Mouse (Mus musculus) E14TG2a.4 (cell line): ENCODE results near the gene Zfp120.
"Not testable (repeated sequence)": the region's sequence is repeated elsewhere in the genome, so short reads cannot be mapped to it uniquely, and the experiment has no call there.

Source experiments
- H3K27me3 ChIP-seq: 2 replicates; pipeline ENCODE4 v1.6.1; 2014; ENCODE audit warnings: low read length, control low read depth; ENCODE audit not compliant: insufficient read depth
- H3K36me3 ChIP-seq: 2 replicates; pipeline ENCODE4 v1.6.1; 2014; ENCODE audit warnings: low read length, control low read depth; ENCODE audit not compliant: insufficient read depth
- H3K4me1 ChIP-seq: replicated peaks from 2 replicates; pipeline ENCODE4 v1.6.1; 2014; ENCODE audit warnings: low read depth, low read length, control low read depth
- H3K4me3 ChIP-seq: replicated peaks from 2 replicates; pipeline ENCODE4 v1.5.1; 2014; ENCODE audit warnings: mild to moderate bottlenecking, low read length
- H3K9me3 ChIP-seq: 2 replicates; pipeline ENCODE4 v1.6.1; 2014; ENCODE audit warnings: low read length, control low read depth
- CTCF ChIP-seq: conservative IDR thresholded peaks from 2 replicates; pipeline ENCODE4 v1.5.1; 2014; ENCODE audit warnings: low read length
- NANOG ChIP-seq: IDR thresholded peaks from 2 replicates; pipeline ENCODE4 v1.6.1; 2014; ENCODE audit warnings: borderline replicate concordance, low read length, mixed read lengths
- POU5F1 ChIP-seq: IDR thresholded peaks from 2 replicates; pipeline ENCODE4 v1.6.1; 2014; ENCODE audit warnings: low read length, borderline replicate concordance

Gene Zfp120

DNA sequence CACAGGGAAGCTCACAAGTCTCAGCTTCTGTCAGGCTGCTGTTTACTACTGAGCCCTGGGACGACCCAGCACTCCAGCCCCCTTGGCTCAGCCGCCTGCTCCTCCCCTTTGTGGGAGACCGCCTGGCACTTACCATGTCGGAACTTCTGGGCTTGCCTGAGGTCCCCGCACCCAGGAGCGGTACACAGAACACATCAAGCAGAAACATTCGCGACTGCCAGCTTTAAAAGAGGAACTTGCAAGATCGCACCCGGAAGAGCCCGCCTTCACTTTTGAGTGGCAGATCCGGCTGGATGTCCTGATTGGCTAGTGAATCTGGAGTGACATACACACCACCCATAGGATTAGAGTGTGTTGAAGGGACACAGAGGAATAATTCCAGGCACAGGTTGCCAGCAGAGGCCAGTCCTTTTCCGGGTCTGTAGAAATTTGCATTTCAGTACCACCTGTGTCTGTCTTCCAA, at the start of gene Zfp120:
Gene Zfp120, minus strand, starts transcription at position 274 of the 463 bp plus-strand sequence.
- Histone ChIP-seq H3K27me3 (no peaks in the 10 kb centered on the region), H3K36me3 (peaks cover 10% of the 10 kb centered on the region), H3K4me3 (peak within 1 kb of the TSS; percentile 89), H3K9me3 (no peaks in the 10 kb centered on the region), H3K4me1 (peaks cover 25% of the 10 kb centered on the region)
- TF ChIP-seq CTCF = no peak
- no peak for TF ChIP-seq NANOG
- no peak for TF ChIP-seq POU5F1

DNA sequence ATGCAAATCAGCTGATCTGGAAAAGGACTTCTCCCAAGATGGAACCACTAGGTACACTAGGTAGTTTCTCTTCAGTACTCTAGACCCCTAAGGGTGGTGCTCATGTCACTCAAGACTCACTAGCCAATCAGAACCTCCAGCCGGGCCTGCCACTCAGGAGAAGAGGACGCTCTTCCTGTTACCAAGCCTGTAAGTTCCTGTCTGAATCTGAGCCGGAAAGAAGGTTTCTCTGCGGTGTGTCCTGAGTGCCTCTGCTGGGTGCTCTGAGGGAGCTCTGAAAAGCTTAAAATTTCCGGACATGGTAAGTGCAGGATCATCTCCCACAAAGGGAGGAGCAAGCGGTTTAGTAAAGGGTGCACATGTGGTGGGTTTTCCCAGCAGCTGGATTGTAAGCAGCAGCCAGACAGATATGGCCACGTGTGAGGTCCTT, 45.1 kb upstream of the Zfp120 start, which contains the start of gene Gm14139:
Gene Gm14139, plus strand, starts transcription at position 186 of the 430 bp plus-strand sequence.
- peaks cover 23% of the 10 kb centered on the region for H3K36me3 ChIP-seq
- peak within 1 kb of the TSS; percentile 85 for H3K4me3 ChIP-seq
- not testable (repeated sequence) for H3K4me1 ChIP-seq, H3K27me3 ChIP-seq
- H3K9me3 ChIP-seq = peaks cover 13% of the 10 kb centered on the region; the same call in 1 of the 2 replicates

DNA sequence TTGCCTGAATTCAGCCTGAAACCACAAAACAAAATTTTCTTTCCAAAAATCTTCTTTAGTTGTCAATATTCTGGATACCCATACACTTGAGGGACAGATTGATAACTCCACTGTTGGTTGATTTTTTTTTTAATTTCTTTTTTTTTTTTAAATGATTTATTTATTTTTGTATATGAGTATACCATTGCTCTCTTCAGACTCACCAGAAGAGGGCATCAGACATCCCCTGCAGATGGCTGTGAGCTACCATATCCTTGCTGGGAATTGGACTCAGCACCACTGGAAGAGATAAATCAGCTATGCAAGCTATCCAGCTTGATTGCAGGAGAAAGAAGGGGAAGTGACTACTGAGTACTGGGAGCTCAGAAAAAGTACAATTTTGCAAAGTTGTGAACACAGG, 44.5 kb upstream of the Zfp120 start:
- Histone ChIP-seq H3K36me3 (peaks cover 18% of the 10 kb centered on the region), H3K4me3 (peak overlapping the region; percentile 85)
- not testable (repeated sequence) for H3K9me3 ChIP-seq, H3K27me3 ChIP-seq, H3K4me1 ChIP-seq
- peak; percentile 24 for TF ChIP-seq CTCF

DNA sequence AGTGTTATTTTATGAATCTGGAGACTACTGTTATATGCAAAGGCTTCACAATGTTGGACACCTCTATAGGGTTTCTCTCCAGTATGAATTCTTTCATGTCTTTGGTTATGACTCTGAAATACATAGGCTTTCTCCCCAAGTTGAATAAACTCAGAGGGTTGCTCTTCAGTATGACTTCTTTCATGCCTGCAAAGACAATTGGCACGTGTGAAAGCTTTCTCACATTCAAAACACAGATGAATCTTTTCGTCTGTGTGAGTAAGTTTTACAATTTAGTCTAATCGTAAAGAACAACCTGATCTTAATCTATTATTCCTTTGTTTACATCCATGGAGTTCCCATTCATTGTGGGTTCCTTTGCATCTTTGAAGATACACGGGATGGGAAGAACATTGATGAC, 43.1 kb upstream of the Zfp120 start, which contains the start of gene Gm10770:
Gene Gm10770, minus strand, starts transcription at position 101 of the 400 bp plus-strand sequence.
- not testable (repeated sequence) for H3K4me3 ChIP-seq, H3K9me3 ChIP-seq, H3K4me1 ChIP-seq, H3K27me3 ChIP-seq
- H3K36me3 ChIP-seq = peaks cover 13% of the 10 kb centered on the region

DNA sequence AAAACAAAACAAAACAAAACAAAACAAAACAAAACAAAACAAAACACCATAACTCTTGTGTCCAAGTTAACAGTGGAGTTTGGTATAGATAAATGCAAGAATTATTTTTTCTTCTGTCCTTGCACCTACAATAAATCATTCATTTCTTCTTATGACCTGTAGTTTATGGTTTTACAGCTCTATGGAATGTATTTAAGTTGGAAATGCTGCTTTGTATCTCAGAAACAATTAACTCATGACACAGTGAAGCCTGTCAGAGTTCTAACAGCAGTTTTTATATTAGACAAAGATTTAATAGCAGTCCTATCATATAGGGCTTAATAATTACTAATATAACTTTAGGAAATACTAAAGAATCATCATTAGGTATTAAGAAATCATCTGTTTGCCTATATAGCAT, 37.3 kb upstream of the Zfp120 start:
- Histone ChIP-seq H3K4me1 (no peaks in the 10 kb centered on the region), H3K36me3 (no peaks in the 10 kb centered on the region), H3K27me3 (peaks cover 3% of the 10 kb centered on the region; the same call in 1 of the 2 replicates), H3K9me3 (no peaks in the 10 kb centered on the region), H3K4me3 (no peak overlapping the region)
- TF ChIP-seq CTCF = no peak
- TF ChIP-seq POU5F1 = no peak

DNA sequence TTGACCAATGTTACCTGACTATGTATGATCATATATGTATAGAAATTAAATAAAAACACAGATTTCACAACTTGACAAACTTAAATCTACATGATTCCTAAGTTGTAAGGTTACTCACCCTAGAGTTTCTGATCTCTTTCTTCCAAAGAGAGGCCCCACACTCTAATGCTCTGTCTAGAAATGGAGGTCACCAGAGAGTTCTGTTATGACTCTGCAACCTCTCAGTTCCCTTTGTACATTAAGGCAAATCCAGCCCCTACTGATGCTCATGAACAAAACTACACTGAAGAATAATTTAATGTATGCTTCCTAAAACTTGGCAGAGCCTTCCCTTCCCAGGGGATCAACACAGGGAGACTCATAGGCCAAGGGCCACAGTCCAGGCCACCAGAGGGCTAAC, 30.2 kb upstream of the Zfp120 start:
- H3K4me1 ChIP-seq = no peaks in the 10 kb centered on the region
- TF ChIP-seq CTCF (no peak), POU5F1 (no peak), NANOG (no peak)

DNA sequence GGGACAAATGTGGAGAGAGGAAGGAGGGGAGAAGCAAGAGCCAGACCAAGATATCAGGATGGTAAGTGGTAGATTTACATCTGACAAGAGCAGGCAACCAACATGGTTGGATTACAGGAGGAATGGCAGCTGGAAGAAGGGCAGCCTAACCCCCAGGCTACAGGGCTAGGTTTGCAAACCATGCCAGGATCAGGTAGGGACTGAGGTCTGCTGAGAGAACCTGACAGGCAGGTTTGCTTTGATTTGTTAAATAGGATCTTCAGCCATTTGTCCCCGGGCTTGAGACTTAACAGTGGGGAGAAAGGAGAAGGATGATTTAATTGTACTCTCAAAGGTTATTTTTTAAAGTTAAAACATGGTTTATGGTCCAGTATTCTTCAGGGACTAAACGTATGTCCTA, 3.7 kb downstream of the Zfp120 start:
- Histone ChIP-seq H3K36me3 (peaks cover 10% of the 10 kb centered on the region), H3K4me3 (no peak overlapping the region), H3K4me1 (peaks cover 25% of the 10 kb centered on the region), H3K9me3 (no peaks in the 10 kb centered on the region), H3K27me3 (no peaks in the 10 kb centered on the region)
- TF ChIP-seq POU5F1 = no peak
- no peak for TF ChIP-seq NANOG
- no peak for TF ChIP-seq CTCF

More for the DNA sequence above, 30.2 kb upstream of the Zfp120 start:
- Histone ChIP-seq H3K36me3 (no peaks in the 10 kb centered on the region), H3K4me3 (no peak overlapping the region), H3K27me3 (no peaks in the 10 kb centered on the region), H3K9me3 (peaks cover 5% of the 10 kb centered on the region)

DNA sequence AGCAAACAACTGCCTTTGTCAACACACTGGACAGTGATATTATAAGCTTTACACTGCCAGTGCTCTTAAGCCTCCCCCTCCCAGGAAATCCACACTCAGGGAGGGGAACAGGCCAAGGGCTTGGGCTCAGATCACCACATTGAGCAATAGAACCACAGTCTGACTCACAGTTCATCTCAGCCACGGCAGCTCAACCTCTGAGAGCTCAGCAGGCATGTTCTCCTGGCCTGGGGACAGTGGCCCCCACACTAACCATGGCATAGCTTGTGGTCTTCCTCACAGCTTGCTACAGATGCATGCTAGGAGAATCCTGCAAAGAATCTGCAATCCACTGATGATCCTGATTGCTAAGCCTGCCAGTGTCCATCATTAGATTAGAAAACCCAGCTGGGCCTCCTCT, 4.5 kb downstream of the Zfp120 start:
- not testable (repeated sequence) for H3K4me3 ChIP-seq, H3K9me3 ChIP-seq, H3K27me3 ChIP-seq
- Histone ChIP-seq H3K36me3 (peaks cover 10% of the 10 kb centered on the region), H3K4me1 (peaks cover 25% of the 10 kb centered on the region)

DNA sequence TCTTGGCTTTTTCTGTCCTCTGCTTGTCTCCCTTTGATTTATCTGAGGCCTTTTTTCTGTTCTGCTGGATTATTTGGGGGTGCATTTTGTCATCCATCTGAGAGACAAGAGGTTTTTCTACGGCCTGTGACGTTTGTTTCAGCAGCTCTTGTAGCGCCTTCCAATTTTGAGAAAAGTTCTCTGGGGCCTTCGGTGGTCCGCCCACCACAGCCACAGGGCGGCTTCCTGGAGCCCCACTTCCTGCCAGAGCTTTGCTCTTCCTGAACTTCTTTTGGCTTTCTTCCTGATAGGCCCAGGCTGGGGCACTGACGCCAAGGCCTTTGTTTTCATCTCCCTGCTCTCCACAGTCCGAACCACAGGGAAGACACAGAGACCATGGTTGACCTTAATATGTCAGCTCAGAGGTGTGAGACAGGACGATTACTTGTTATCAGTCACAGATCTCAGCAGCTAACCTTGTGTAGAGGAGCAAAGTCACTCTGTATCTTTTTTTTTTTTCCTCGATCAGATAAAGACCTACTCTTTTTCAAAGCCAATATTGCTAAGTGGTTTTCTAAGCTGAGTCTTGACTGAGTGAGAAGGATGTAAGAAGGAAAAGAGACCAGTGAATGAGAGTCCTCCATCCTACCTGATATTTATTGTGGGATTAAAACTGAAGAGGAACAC, 25.1 kb downstream of the Zfp120 start:
- Histone ChIP-seq H3K4me3 (no peak overlapping the region), H3K36me3 (no peaks in the 10 kb centered on the region), H3K4me1 (no peaks in the 10 kb centered on the region), H3K27me3 (no peaks in the 10 kb centered on the region), H3K9me3 (no peaks in the 10 kb centered on the region)
- TF ChIP-seq CTCF (no peak), POU5F1 (no peak), NANOG (no peak)

DNA sequence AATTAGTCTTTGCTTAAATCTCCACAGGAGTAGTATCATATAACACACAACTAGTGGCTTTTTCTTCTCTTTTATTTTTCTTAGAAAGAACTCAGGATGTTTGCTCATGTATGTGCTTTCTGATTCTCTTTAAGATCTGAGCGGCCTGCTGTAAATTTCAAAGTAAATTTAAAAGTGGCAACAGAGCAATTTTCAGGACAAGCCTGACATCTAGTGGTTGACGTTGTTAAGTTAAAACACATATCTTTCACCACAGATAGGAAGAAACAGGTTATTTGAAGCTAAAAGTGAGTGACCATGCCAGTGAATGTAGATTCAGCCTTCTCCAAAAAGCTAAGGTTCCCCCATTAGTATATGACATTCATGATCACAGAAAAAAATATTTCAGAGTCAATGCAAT, 36.9 kb downstream of the Zfp120 start:
- not testable (repeated sequence) for H3K4me3 ChIP-seq, H3K4me1 ChIP-seq, H3K27me3 ChIP-seq, H3K9me3 ChIP-seq, H3K36me3 ChIP-seq
